Mouse (Mus musculus) MEL (cell line): ENCODE results near the gene Sec16a.

Experiments used
- CTCF ChIP-seq, 3 experiments: IDR thresholded peaks in 2 of 3; conservative IDR thresholded peaks in 1 of 3; 2 replicates each; pipeline ENCODE4 v1.5.1; 2011 to 2012; ENCODE audit warnings: low read length in 3 of 3, low read depth in 2 of 3, mild to moderate bottlenecking in 2 of 3, improper control_type of control experiment in 1 of 3, inconsistent platforms in 1 of 3, mixed read lengths in 1 of 3, moderate library complexity in 1 of 3; ENCODE audit not compliant: control insufficient read depth in 1 of 3, insufficient read depth in 1 of 3, poor library complexity in 1 of 3, severe bottlenecking in 1 of 3
- EP300 ChIP-seq, 2 experiments: IDR thresholded peaks; 2 replicates each; pipeline ENCODE4 v1.6.1; 2011; ENCODE audit warnings: improper control_type of control experiment in 2 of 2, low read length in 2 of 2, low read depth in 1 of 2, mild to moderate bottlenecking in 1 of 2
- HCFC1 ChIP-seq: IDR thresholded peaks from 2 replicates; pipeline ENCODE4 v1.6.1; 2012; ENCODE audit warnings: low read depth, mild to moderate bottlenecking, inconsistent platforms, low read length, improper control_type of control experiment, moderate library complexity
- POLR2A ChIP-seq, 2 experiments: IDR thresholded peaks; 2 replicates each; pipeline ENCODE4 v1.6.1; 2011 to 2012; ENCODE audit warnings: low read length in 2 of 2, mild to moderate bottlenecking in 2 of 2, control low read depth in 1 of 2, improper control_type of control experiment in 1 of 2, low read depth in 1 of 2, moderate library complexity in 1 of 2; ENCODE audit not compliant: control insufficient read depth in 1 of 2, insufficient read depth in 1 of 2, poor library complexity in 1 of 2
- POLR2AphosphoS5 ChIP-seq: IDR thresholded peaks from 2 replicates; pipeline ENCODE4 v1.6.1; 2012; ENCODE audit warnings: low read depth, borderline replicate concordance, mild to moderate bottlenecking, inconsistent platforms, low read length, moderate library complexity, mixed read lengths
- SIN3A ChIP-seq: IDR thresholded peaks from 2 replicates; pipeline ENCODE4 v1.6.1; 2012; ENCODE audit warnings: low read length, improper control_type of control experiment, inconsistent platforms
- ZMIZ1 ChIP-seq: IDR thresholded peaks from 2 replicates; pipeline ENCODE4 v1.6.1; 2012; ENCODE audit warnings: low read depth, mild to moderate bottlenecking, inconsistent platforms, low read length, improper control_type of control experiment, moderate library complexity

DNA sequence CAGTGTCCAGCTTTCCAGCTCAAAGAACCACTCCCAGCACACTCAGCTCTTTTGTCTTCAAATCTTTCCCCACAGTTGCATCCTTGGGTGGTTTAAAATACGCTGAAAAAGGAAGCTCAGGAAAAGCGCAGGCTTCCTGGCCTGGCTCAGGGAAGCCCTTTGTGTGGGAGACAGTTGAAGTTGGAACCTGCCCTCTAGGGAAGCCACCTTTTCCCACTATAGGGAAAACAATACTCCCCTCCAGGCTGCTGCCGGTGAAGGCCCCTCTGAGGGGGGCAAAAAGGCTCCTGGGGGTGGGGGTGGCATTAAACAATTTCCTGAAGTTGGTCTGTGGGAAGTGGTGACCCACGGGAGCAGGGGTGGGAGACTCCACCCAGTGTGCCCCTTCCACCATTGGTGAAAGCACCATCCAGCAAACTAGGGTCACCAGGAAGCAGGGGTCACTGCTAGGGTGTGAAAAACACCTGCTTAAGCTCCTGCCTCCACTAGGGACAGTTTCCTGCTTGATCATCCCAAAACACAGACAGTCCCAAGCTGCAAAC lies 45.8 kb upstream of the Sec16a start:
- TF ChIP-seq SIN3A (no peak), POLR2AphosphoS5 (no peak), POLR2A (IDR thresholded peaks at IDR 0.05; ENCODE audit: control insufficient read depth in 1 of 2, insufficient read depth in 1 of 2, low read depth in 1 of 2, low read length in 2 of 2, poor library complexity in 1 of 2) (no peak), HCFC1 (no peak), EP300 (IDR thresholded peaks at IDR 0.05; ENCODE audit: low read depth in 1 of 2, low read length in 2 of 2) (no peak), CTCF (IDR thresholded peaks at IDR 0.05 in 2 of 3, conservative IDR thresholded peaks at IDR 0.05 in 1 of 3; ENCODE audit: control insufficient read depth in 1 of 3, insufficient read depth in 1 of 3, low read depth in 2 of 3, low read length in 3 of 3, poor library complexity in 1 of 3, severe bottlenecking in 1 of 3) (no peak), ZMIZ1 (no peak)
